Mouse (Mus musculus) spleen, adult 10 weeks (tissue): Measurements from ENCODE around the gene Ints12. TPM values are rescaled to one million over a fixed set of nuclear protein-coding genes. Genes with fewer than 3 reads are reported as not detected.

Experiments used
- polyA plus RNA-seq: library from polyadenylated mRNA; stranded (reverse); fragments of 350-450 nt; fragmentation: Illumina TruSeq; extraction: RNeasy Lipid Tissue Mini Kit (QIAGEN cat#74804); gene quantifications from one replicate; pipeline ENCODE4 v1.2.3, GENCODE M21; 2015; ENCODE audit warnings: low replicate concordance; ENCODE audit not compliant: insufficient read depth

Gene Ints12
- 19.6 TPM for polyA plus RNA-seq

GRCm38 (mm10) chr3:133091664-133092273, at the start of gene Ints12, which contains the start of gene Gstcd:
Gene Ints12, plus strand, starts transcription at chr3:133091840.
Gene Gstcd, minus strand, starts transcription at chr3:133092033.

Other genes starting within 250 kb of the Ints12 start
- 75.2 TPM for gene Npnt, start 141.5 kb upstream of the Ints12 start, polyA plus RNA-seq
- 12.5 TPM for gene Gstcd, start 193 bp downstream of the Ints12 start, polyA plus RNA-seq
- not detected for gene Arhgef38, start 143.1 kb downstream of the Ints12 start, polyA plus RNA-seq
- gene Ppa2, start 218.3 kb downstream of the Ints12 start, polyA plus RNA-seq: 42.1 TPM